Mouse (Mus musculus) CH12.LX (cell line): ENCODE data around the gene Pias4.

Experiments used
- CHD2 ChIP-seq: IDR thresholded peaks from 2 replicates; pipeline ENCODE4 v1.6.1; 2011; ENCODE audit warnings: low read length, improper control_type of control experiment
- CTCF ChIP-seq, 2 experiments: IDR thresholded peaks in 1 of 2; conservative IDR thresholded peaks in 1 of 2; 2 replicates each; pipeline ENCODE4 v1.5.1; 2011 to 2012; ENCODE audit warnings: low read depth in 2 of 2, low read length in 2 of 2, improper control_type of control experiment in 1 of 2, inconsistent platforms in 1 of 2, mild to moderate bottlenecking in 1 of 2, moderate library complexity in 1 of 2
- POLR2A ChIP-seq: IDR thresholded peaks from 2 replicates; pipeline ENCODE4 v1.6.1; 2011; ENCODE audit warnings: low read depth, mild to moderate bottlenecking, improper control_type of control experiment, low read length

DNA sequence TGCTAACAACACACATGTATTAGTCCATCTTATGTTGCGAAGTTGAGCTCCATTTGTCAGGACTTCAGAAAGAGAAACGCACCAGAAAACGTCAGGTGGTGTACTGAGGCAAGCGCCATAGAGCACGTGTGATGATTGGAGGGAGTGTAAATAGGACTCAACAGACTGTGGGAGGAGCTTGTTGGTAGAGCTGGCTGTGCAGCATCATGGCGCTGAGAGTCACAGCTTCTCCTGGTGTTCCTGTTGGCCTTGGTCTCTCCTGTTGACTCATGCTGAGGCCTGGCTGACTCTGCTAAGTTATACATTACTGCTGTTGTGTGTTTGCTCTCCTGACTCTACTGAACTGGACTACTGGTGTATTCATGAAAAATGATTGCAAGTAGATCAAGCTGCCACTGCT, 54.8 kb downstream of the Pias4 start:
- no peak for TF ChIP-seq CTCF (conservative IDR thresholded peaks at IDR 0.05 in 1 of 2, IDR thresholded peaks at IDR 0.05 in 1 of 2; ENCODE audit: low read depth in 2 of 2, low read length in 2 of 2)
- no peak for TF ChIP-seq POLR2A
- TF ChIP-seq CHD2: no peak
